Mouse (Mus musculus): Measurements from ENCODE around the gene Ly6g6e.
"Not testable (repeated sequence)": the region's sequence is repeated elsewhere in the genome, so short reads cannot be mapped to it uniquely, and the experiment has no call there.

The Ly6g6e gene

DNA sequence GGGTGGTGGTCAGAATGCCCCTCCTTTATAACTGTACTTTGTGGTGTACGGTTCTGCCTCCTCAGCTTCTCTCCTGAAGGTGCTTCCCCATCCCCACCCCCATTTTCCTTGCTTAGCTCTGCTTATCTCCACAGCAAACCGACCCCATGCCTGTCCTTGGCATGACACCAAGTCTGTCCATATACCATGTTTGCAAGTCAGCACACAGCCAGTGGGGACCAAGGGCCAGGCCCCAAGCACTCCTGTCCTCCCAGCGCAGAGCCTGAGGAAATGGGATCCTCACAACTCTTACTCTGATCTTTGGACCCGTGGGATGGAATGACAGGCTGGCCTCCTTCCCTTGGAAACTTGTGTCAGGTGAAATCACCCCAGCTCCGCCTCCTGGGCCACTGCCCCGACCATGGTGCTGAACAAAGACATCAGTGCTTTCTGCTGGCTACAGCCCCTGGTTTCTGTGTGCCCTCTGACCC lies 26.6 kb downstream of the Ly6g6e start:
- peak; percentile 88 for DNase-seq (ENCODE audit: low spot score)

DNA sequence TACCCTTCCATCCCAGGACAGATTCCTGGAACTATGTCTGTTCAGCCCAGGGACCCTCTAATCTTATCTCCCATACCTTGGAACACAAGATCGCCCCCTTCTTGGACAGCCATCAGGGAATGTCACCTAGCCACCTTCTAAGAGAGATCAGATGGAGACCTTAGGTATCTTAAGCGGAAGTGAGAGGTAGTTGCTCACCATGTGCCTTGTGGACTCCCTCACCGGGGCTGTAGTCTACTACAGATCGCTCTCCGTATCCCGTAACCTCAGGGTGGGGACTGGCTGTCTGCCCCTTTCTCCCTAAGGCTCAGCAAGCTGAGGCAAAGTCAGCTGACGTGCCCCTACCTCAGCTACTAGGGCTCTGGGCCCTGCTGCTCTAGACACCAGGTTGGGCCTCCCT lies 27.4 kb downstream of the Ly6g6e start:
- DNase-seq (ENCODE audit: low spot score), result peak; percentile 58

DNA sequence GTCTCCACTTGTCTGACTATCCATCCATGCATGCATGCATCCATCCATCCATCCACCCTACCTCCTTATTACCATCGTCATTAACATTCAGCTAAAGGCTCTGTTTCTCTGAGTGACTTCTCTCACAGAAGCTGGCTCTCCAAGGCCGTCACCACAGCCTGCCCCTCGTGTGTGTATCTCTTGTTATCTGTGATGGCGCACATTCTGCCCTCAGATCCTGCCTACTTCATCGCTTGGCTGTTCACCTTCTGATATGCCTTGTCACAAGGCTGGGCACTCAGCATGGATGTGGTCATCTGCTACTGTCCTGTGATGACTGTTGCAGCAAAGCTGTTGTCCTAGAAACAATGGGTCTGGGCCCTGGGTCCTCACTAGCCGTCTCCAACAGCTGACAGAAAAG lies 28.1 kb downstream of the Ly6g6e start:
- no peak for DNase-seq (ENCODE audit: low spot score)

DNA sequence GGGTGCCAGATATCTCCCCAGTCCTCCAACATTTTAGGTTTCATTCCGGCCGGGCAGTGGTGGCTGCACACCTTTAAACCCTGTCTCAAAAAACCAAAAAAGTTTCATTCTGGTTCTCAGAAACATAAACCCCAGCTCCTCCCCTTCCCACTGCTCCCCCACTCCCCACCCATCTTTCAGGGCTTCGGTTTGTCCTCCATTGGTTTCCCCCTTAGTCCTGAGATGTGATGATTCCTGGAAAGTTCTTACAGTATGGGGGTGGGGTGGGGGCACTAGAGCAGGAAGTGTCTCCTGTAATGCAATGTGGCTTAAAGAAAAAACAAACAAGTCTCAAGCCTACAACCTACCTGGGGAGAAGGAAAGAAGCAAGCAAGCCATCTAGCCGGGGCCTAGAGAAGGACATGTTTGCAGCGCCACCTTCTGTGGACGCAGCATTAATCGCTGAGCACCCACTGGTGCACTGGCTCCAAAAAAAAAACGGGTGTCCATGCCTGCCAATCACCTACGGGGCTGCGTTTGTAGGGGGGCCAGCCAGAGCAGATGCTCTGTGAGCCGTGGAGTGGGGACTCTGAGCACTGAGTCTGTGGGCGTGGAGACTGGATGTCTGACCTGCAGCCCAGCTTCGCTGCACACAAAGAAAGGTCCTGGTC lies 29.2 kb downstream of the Ly6g6e start:
- no peak for DNase-seq (ENCODE audit: low spot score)

DNA sequence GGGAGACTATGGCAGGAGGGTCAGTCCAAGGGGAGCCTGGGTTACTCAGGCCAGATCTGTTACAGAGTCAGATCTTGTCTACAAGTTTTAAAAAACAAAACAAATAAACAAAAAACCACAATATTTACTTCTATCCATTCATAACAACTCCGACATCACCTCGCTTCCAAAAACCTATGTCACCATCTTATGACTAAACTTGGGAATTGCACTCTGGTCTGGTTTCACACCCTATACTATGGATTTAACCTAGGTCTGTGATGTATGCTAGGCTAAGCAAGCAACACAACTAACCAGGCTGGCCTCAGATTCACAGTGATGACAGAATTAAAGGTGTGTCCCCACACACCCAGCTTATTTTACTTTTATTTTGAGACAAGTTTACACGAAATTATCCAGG lies 29.8 kb downstream of the Ly6g6e start:
- no peak for DNase-seq (ENCODE audit: low spot score)

DNA sequence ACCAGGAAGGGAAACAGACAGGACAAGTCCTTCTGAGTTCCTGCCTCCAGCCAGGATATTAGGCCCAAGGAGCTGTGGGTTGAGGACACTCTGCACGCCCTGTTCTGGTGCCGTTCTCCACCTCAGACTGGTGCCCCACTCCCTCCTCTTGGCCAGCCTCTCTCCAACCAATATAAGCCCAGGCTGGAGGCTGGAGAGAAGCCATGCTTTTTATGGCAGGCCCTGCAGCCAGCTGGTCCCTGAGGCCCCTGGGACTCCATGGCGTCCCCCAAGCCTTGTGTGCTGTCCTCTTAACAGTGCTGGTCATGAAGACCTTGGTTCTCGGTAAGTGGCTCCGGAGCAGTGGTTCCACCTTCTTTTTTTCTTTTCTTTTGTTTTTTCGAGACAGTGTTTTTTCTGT lies 31.4 kb downstream of the Ly6g6e start, which contains the start of gene Ly6g5c:
Gene Ly6g5c, plus strand, starts transcription at position 183 of the 400 bp plus-strand sequence.
- DNase-seq (ENCODE audit: low spot score), result no peak

DNA sequence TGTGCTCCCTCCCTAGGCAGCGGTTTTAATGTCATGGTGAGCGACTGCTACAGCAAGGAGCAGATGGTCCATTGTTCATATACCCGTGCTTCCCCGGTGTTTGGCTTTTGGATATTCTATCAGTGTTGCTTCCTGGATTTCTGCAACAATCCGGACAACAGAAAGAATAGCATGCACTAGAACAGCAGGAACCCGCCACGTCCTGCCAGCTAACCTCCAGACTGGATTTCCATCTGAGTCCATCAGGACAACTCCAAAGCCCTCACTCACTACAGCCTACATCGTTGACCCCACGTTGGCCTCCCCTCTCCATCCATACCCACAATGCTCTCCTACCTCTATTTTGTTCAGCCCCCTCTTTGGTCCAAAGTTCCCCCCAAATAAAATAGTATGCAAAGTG lies 35.1 kb downstream of the Ly6g6e start:
- no peak for DNase-seq (ENCODE audit: low spot score)

DNA sequence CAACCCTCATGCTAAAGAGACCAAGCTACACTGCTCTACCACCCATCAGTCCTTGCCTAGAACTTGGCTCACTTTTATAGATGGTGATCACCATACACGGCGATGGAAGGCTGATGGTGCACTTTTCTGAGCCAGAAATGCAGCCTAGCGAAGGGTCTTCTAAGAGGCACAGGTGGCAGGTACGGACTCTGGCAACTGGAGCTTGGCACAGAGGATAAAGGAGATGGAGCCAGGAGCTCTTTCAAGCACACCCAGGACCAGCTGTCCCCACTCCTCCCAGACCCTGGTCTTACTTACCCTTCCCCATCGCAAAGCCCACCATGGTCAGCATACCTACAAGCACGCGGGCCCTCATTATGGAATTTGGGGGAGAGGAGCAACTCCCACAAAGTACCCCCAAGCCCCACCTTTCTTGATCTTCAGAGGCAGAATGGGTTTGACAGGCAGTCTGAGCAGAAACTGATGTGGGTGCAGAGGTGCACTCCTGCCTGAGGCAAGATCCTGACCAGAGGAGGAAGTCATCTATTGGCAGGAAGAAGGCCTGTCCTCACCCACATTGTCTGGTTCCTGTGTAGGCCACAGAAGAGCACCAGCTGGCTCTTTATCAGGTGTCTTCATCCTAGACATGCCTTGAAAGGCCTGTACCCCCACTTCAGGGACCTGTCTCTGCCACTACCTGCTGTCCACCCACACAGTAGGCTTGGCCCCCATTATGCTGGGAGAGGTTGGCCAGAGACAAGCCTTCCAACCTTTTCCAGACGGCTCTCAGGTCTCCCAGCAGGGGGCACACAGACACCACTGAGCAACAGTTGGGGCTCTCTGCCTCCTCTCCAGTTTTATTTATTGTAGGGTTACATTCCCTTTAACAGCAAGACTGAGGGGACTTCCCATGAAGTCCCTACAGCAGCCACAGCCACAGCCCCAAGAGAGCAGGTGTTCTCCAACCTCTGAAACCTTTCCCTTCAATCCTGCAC lies 38.6 kb downstream of the Ly6g6e start, which contains the start of gene Ly6g5b:
Gene Ly6g5b, minus strand, starts transcription at position 383 of the 974 bp plus-strand sequence.
- no peak for DNase-seq (ENCODE audit: low spot score)

DNA sequence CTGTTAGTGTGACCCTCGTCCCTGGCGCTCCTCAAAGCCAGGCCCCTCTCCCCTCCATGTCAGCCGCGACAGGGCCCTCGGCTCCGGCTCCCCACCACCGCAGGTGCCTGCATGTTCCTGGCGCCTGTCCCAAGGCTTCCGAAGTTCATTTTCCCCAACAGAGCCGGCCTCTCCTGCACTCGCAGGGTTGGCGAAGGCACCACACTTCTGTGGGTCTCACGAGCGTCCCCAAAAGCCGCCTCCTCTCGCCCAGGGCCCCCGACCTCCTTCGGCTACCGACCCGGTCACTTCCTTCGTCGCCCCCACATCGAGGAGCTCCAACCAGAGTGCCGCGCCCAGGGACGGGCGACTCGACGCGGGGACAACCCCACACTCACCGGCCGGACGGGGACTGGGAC lies 44.0 kb downstream of the Ly6g6e start:
- no peak for DNase-seq (ENCODE audit: low spot score)

DNA sequence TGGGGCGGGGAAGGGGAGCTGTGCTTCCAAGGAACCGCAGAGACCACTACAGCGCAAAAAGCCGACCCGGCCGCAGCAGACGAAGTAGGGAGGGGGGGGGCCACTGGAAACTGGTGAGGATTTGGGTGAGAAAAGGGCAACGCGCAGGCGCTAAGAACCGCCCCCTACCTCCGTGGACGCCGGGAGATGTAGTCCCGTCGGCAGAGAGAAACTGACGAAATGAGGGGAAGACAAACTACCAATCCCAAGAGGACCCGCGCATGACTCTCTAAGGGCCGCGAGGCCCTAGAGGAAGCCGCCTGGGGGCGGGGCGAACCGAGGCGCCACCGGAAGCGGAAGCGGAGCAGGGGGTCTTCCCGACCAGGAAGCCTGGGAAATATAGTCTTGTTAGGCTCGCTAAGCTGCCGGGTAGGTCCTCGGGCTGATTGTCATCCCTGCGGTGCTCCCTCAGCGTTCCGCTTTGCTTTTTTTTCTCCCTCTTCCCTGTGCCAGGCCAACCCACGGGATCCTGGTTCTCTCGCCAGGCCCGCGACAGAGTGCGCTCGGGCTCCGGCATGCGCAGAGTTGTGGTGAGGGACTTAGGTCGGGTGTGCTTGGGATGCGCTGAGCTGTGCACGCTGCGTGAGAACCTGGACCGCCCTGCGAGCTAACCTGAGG lies 44.6 kb downstream of the Ly6g6e start, which contains the start of gene Gpank1:
Gene Gpank1, plus strand, starts transcription at position 313 of the 657 bp plus-strand sequence.
- peak; percentile 99 for DNase-seq (ENCODE audit: low spot score)

DNA sequence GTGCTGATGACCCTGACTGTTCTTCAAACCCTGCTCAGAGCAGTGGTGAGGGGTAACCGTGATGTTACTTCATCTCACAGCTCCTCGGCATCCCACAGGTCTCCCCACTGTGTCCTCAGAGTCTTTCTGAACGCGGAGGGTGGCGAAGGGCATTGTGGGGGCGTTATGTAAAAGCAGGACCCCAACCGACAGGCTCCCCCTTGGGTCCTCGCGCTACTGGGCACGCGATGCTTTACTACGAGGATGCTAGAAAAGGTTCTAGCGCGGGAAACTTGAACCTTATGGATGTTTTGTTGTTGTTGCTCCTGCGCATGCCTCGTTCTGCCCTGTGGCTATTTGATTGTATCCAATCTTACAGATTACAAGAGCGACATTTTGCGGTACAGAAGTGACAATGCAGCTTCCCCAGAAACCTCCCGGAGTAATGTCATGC lies 45.2 kb downstream of the Ly6g6e start, which contains the start of gene Csnk2b:
Gene Csnk2b, minus strand, starts transcription at position 183 of the 433 bp plus-strand sequence.
- DNase-seq (ENCODE audit: low spot score), result no peak

DNA sequence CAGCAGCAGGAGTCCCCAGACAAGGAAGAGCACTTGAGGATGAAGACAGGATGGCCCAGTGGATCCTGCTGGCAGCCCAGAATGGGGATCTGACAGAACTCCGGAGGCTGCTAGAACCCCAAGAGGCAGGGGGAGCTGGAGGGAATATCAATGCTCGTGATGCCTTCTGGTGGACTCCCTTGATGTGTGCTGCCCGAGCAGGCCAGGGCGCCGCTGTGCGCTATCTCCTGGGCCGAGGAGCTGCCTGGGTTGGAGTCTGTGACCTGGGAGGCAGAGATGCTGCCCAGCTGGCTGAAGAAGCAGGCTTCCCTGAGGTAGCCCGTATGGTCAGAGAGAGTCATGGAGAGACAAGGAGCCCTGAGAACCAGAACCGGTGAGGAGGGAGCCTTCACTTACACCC lies 46.6 kb downstream of the Ly6g6e start:
- not testable (repeated sequence) for DNase-seq (ENCODE audit: low spot score)

DNA sequence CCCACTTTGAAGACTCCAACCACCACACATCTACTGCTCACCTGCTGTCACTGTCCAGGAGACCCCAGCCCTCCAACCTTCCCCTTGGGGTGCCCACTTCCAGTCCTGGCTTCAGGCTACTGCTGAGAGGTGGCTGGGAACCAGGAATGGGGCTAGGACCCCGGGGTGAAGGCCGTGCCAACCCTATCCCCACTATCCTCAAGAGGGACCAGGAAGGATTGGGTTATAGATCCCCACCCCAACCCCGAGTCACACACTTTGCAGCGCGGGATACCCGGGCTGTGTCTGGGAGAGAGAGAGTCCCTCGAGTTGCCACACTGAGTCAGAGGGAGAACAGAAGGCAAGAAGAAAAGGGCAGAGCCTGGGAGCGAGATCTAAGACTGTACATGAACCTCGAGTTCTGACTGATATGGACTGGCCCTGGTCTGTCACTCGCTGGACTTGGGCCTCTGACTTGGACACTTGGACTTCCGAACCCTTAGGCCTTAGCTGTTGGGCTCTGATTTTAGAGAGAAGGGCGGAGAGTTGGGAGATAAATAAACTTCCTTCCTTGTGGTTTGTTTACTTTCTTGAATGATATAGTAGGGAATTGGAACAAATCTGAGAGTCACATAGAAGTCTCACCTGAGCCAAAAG lies 47.7 kb downstream of the Ly6g6e start:
- DNase-seq (ENCODE audit: low spot score), result not testable (repeated sequence)

DNA sequence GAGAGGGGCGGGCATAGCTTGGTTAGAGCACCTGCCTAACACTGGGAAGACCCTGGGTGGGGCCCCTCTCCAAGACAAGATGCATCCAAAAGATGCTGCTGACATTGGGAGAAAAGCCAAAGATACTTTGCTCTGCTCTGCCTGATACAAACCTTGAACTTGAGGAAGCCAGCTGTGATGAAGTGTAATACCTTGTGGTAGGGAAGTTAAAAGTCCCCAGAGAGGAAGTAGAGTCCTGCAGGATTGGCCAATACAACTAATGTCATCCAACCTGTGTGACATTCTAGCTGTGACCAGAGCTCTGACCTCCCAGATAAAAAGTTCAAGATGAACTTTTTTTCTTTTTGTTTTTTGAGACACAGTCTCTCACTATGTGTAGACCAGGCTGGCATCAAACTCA lies 48.4 kb downstream of the Ly6g6e start:
- DNase-seq (ENCODE audit: low spot score), result no peak

DNA sequence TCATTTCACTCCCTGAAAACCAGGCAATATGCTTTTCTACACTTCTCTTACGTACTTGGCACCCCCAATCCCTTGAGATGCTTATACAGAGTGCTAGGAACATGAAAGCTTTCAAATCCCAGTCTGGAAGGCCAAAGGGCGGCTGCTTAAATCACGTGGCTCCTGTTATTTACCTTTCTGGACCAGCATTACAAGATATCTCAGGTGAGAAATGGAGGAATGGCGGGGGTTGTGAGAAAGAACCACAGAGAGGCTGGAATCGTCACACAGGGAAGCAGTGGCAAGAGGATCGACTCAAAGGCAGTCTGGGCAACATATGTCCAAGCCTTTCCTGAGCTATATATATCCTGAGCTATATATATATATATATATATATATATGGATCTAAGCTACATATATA lies 48.9 kb downstream of the Ly6g6e start:
- peak; percentile 68 for DNase-seq (ENCODE audit: low spot score)

DNA sequence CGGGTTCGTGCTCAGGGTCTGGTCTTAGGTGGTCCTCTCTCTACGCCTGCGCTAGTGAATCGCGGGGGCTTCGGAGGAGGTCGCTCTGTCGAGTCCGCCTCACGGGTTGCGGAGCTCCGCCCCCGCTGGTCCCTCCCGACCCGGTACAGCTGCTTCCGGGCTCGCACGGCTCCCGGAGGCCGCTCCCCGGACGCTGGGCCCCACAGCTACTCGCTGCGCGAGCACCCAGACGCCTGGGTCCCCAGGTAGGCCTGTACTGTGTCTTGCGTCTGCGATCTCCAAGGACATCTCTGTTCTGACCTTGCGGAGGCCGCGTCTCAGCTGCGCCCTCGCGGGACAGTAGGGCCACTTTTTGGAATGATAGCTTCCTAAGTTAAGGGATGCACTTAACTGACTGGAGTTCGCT lies 49.5 kb downstream of the Ly6g6e start, which contains the start of gene D17H6S53E:
Gene D17H6S53E, plus strand, starts transcription at position 168 of the 406 bp plus-strand sequence.
- DNase-seq (ENCODE audit: low spot score), result peak; percentile 86

DNA sequence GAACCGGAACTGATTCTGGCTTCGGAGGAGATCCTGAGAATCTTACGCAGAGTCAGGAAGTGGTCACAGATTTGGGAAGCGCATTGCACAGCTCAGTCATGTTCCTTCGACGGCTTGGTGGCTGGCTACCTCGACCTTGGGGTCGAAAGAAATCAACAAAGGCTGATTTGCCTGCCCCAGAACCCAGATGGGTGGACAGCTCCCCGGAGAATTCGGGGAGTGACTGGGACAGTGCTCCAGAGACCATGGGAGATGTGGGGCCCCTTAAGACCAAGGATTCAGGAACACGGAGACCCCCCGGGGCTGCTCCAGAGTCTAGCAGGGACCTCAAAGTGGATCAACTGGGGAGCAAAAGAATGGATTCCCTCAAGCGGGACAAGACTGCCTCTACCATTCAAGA lies 50.3 kb downstream of the Ly6g6e start:
- DNase-seq (ENCODE audit: low spot score), result peak; percentile 5
